ENCODE assay signal across 21 mouse cellular contexts in the genomic region with DNA sequence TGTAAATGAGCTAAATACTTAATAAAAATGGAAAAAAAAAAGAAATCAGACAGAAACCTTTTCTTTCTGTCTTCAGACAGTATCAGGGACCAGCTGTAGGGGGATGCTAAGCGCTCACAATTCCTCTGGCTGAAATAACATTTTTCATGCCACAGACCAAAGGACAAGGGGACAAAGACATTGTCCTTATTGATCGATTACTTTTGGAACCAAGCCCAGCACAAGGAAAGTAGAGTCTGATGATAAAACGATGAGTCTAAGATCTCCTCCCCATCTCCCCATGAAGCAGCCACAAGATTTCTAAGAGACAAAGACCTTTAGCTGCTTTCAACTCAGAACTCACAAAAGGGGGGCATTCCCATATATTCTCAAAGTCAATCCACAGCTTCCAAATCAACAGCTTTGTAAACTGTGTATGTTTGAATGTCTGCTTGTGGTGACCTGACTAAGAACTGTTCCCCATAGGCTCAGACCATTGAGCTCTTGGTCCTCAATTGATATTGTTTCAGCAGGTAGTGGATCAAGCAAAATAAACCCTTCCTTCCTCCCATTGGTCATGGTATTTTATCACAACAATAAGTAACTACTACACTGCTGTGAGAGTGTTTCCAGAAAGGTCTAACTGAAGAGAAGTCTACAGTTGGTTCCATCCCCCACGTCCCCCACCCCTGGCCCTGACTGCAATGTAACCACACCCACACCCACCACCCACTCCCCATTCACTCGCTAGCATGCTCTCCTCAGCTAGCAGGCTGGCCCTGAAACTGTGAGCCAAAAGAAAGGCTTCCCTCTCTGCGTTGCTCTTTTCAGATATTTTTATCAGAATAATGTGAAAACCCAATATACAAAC.
"Had no signal": no experiment of that assay in that cellular context is flagged by ENCODE, and none has a peak within 500 bp of the region (broad histone marks: within the 10 kb centered on the region; RNA-seq: fewer than 3 reads in every experiment).

No protein-coding gene starts in this region.

- H3K4me1 ChIP-seq: limb, embryonic 12.5 days; limb, embryonic 15.5 days; liver, embryonic 12.5 days; liver, embryonic 15.5 days; stomach, embryonic 15.5 days had no signal

- H3K4me3 ChIP-seq: kidney, embryonic 15.5 days; left cerebral cortex, adult 2 months; limb, embryonic 12.5 days; limb, embryonic 15.5 days; liver, embryonic 12.5 days; liver, embryonic 15.5 days; stomach, embryonic 15.5 days had no signal

- H3K9me3 ChIP-seq: kidney, embryonic 15.5 days; limb, embryonic 15.5 days; liver, embryonic 12.5 days; liver, embryonic 15.5 days; stomach, embryonic 15.5 days had no signal

- DNase-seq: kidney, adult 11 months; kidney, adult 8-10 months; kidney, postnatal 10 days; kidney, postnatal 36 days; layer of hippocampus, postnatal 36 days; left cerebral cortex, postnatal 4 days; lung, adult 2 months; lung, postnatal 14 days; lung, postnatal 4 days; right cerebral cortex, postnatal 14 days; right cerebral cortex, postnatal 4 days; spleen, adult 18-20 months; thymus, postnatal 25 days had no signal

- H3K27me3 ChIP-seq: kidney, embryonic 15.5 days; limb, embryonic 12.5 days; limb, embryonic 15.5 days; liver, embryonic 12.5 days; liver, embryonic 15.5 days; stomach, embryonic 15.5 days had no signal

- H3K36me3 ChIP-seq: kidney, embryonic 15.5 days; limb, embryonic 12.5 days; limb, embryonic 15.5 days; liver, embryonic 12.5 days; liver, embryonic 15.5 days; stomach, embryonic 15.5 days had no signal

- ATAC-seq: liver, embryonic 12.5 days had no signal

- H3K27ac ChIP-seq: kidney, embryonic 15.5 days; left cerebral cortex, adult 2 months; limb, embryonic 12.5 days; limb, embryonic 15.5 days; liver, embryonic 12.5 days; liver, embryonic 15.5 days; stomach, embryonic 15.5 days had no signal

- H3K9ac ChIP-seq: kidney, embryonic 15.5 days; limb, embryonic 12.5 days; limb, embryonic 15.5 days; liver, embryonic 12.5 days; liver, embryonic 15.5 days; stomach, embryonic 15.5 days had no signal

- H3K4me2 ChIP-seq: kidney, embryonic 15.5 days; limb, embryonic 12.5 days; limb, embryonic 15.5 days; liver, embryonic 12.5 days; liver, embryonic 15.5 days; midbrain, embryonic 11.5 days; stomach, embryonic 15.5 days had no signal
